Mouse (Mus musculus) ES-E14 (cell line): Measurements from ENCODE around the gene Blmh. TPM values are rescaled to one million over a fixed set of nuclear protein-coding genes. Genes with fewer than 3 reads are reported as not detected.

Source experiments
- DNase-seq: peaks from one replicate; pipeline ENCODE4 v3.0.0-alpha.2; 2013; ENCODE audit warnings: low read depth, low spot score
- H3K27ac ChIP-seq: 2 replicates; pipeline ENCODE4 v1.5.1; 2012; ENCODE audit warnings: low read depth, mild to moderate bottlenecking, low read length, moderate library complexity, mixed read lengths; ENCODE audit not compliant: poor library complexity, insufficient read depth, severe bottlenecking
- H3K36me3 ChIP-seq: 2 replicates; pipeline ENCODE4 v1.6.1; 2012; ENCODE audit warnings: mild to moderate bottlenecking, low read length, moderate library complexity, mixed read lengths; ENCODE audit not compliant: control insufficient read depth, poor library complexity, insufficient read depth, severe bottlenecking
- H3K4me1 ChIP-seq, 2 experiments: fragments of 150-350 bp in 1 of 2; sonication (generic) in 1 of 2; 2 replicates each; pipeline ENCODE4 v1.6.1; 2012; ENCODE audit warnings: low read length in 2 of 2, mild to moderate bottlenecking in 1 of 2, mixed read lengths in 1 of 2; ENCODE audit not compliant: control insufficient read depth in 2 of 2, insufficient read depth in 2 of 2, poor library complexity in 1 of 2
- H3K4me3 ChIP-seq, 2 experiments: fragments of 150-350 bp in 1 of 2; sonication (generic) in 1 of 2; 2 replicates each; pipeline ENCODE4 v1.5.1; 2012; ENCODE audit warnings: low read length in 2 of 2, low read depth in 1 of 2, mild to moderate bottlenecking in 1 of 2, mixed read lengths in 1 of 2; ENCODE audit not compliant: insufficient read depth in 1 of 2, poor library complexity in 1 of 2, severe bottlenecking in 1 of 2
- H3K9ac ChIP-seq: 2 replicates; pipeline ENCODE4 v1.6.1; 2012; ENCODE audit warnings: low read depth, mild to moderate bottlenecking, low read length, mixed read lengths; ENCODE audit not compliant: poor library complexity, insufficient read depth, severe bottlenecking
- H3K9me3 ChIP-seq: fragments of 150-350 bp; sonication (generic); 2 replicates; pipeline ENCODE4 v1.6.1; 2012; ENCODE audit warnings: low read depth, mild to moderate bottlenecking, low read length; ENCODE audit not compliant: control insufficient read depth, insufficient read depth
- CHD2 ChIP-seq: IDR thresholded peaks from 2 replicates; pipeline ENCODE4 v1.6.1; 2014; ENCODE audit warnings: mild to moderate bottlenecking, low read depth, low read length, inconsistent platforms
- HCFC1 ChIP-seq: IDR thresholded peaks from 2 replicates; pipeline ENCODE4 v1.6.1; 2012; ENCODE audit warnings: low read length, inconsistent platforms, borderline replicate concordance; ENCODE audit not compliant: insufficient read depth
- MAFK ChIP-seq: IDR thresholded peaks from 2 replicates; pipeline ENCODE4 v1.6.1; 2014; ENCODE audit warnings: mild to moderate bottlenecking, low read depth, low read length, inconsistent platforms; ENCODE audit not compliant: insufficient read depth
- ZC3H11A ChIP-seq: IDR thresholded peaks from 2 replicates; pipeline ENCODE4 v1.6.1; 2012; ENCODE audit warnings: low read depth, mild to moderate bottlenecking, inconsistent platforms, low read length, borderline replicate concordance
- ZNF384 ChIP-seq: IDR thresholded peaks from 2 replicates; pipeline ENCODE4 v1.6.1; 2012; ENCODE audit warnings: low read depth, low read length, inconsistent platforms
- in situ Hi-C, 2 experiments: fragments of 600-800 bp; cut with MboI; formaldehyde crosslinking; loops; one replicate each; pipeline ENCODE4 v1.15.1; 2025; ENCODE audit warnings: low sequenced_read_pairs in 2 of 2, inconsistent platforms in 1 of 2; ENCODE audit not compliant: unreplicated experiment in 2 of 2
- total RNA-seq: library from RNA; depleted of rRNA; stranded (reverse); fragments of 300-350 nt; gene quantifications from 2 replicates; pipeline ENCODE4 v1.2.3, GENCODE M21; 2012

The Blmh gene
- total RNA-seq, 1 experiment: 98.8 TPM

- no peaks in the 10 kb centered on the region for H3K9me3 ChIP-seq
- H3K36me3 ChIP-seq: peaks cover 6% of the 10 kb centered on the region; the same call in 1 of the 2 replicates
- peaks cover 3 to 5% of the 10 kb centered on the region in 2 experiments; a peak in 1 of 4 replicates for H3K4me1 ChIP-seq
- DNase-seq: no peak
- no peak for TF ChIP-seq ZNF384
- TF ChIP-seq CHD2: no peak
- TF ChIP-seq MAFK: no peak
- no peak for TF ChIP-seq HCFC1
- no peak for TF ChIP-seq ZC3H11A
- H3K4me3 ChIP-seq: no peak overlapping the region
- in situ Hi-C loops: no loop called here
- no peak overlapping the region for H3K27ac ChIP-seq
- H3K9ac ChIP-seq: no peak overlapping the region
Observed at GRCm38 (mm10) chr11:76990839-76991238, 66.2 kb downstream of the Blmh start.

DNA sequence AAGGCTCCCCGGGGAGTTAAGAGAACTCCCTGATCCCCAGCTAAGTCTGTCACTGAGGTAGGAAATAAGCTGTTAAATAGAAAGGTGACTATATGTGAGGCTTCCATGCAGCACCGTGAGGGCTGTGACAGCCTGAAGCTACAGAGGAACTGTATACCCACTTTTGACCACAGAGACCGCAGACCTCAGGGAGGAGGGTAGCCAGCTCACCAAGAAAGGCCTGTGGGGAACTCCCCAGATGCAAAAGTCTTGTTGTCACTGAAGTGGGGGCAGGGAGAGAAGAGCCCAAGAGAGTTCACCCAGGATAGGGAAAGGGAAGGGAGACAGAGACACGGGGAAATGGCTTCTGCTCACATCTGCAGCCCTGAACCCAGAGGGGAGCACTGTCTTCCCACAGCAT, 68.3 kb downstream of the Blmh start:
- H3K4me3 ChIP-seq: no peak overlapping the region
- no peaks in the 10 kb centered on the region for H3K36me3 ChIP-seq
- no peaks in the 10 kb centered on the region for H3K9me3 ChIP-seq
- no peak for DNase-seq
- in situ Hi-C loops: no loop called here
- H3K4me1 ChIP-seq: peaks cover 2 to 3% of the 10 kb centered on the region in 2 experiments; a peak in 1 of 4 replicates
- H3K9ac ChIP-seq: no peak overlapping the region
- TF ChIP-seq CHD2 (no peak), HCFC1 (no peak), MAFK (no peak), ZC3H11A (no peak), ZNF384 (no peak)
- H3K27ac ChIP-seq: no peak overlapping the region

DNA sequence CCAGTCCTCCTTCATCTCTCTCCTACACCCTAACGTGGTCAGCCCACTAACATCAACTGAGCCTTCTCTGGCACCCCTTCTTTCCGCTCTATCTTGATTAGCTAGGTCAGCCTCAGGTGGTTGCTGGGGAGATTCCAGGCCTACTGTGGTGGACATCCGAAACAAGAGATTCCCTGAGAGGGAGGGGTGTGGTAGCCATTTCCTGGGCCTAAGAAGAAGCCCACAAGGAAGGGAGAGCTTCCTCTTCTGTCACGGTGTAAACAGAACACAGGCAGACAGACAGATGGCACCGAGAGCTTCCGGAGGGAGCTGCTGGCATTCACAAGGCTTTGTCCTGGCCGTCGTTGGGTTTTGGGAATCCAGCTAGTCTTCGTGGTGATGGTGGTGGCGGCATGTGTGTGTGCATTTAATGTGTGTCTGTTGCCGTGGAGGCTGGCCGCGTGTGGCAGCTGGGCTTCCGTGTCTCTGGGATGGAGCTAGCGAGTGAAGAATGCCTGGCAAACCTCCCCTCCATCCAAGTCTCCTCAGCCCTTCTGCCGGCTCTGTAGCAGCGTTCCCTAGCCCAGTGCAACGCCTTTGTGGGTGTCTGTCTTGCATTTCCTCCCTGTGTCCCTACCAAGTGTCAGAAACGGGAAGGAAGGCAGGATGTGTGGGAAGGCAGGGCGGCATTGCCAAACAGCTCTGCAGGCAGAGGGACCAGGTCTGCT, 71.5 kb downstream of the Blmh start:
- Histone ChIP-seq H3K36me3 (no peaks in the 10 kb centered on the region), H3K27ac (no peak overlapping the region), H3K9me3 (no peaks in the 10 kb centered on the region), H3K9ac (no peak overlapping the region), H3K4me1 (peaks cover 3 to 4% of the 10 kb centered on the region in 2 experiments; a peak in 1 of 4 replicates), H3K4me3 (no peak overlapping the region)
- DNase-seq: no peak
- in situ Hi-C loops: no loop called here
- no peak for TF ChIP-seq HCFC1
- TF ChIP-seq ZC3H11A: no peak
- TF ChIP-seq ZNF384: no peak
- no peak for TF ChIP-seq MAFK

- in situ Hi-C loops: no loop called here
- TF ChIP-seq HCFC1 (no peak), ZC3H11A (0 out of 2 replicates have a peak, but pooled peaks have one; percentile 37)
- peaks cover 3 to 4% of the 10 kb centered on the region in 2 experiments; a peak in 1 of 4 replicates for H3K4me1 ChIP-seq
- H3K9me3 ChIP-seq: no peaks in the 10 kb centered on the region
- DNase-seq: peak; percentile 69
- no peak overlapping the region for H3K9ac ChIP-seq
- H3K36me3 ChIP-seq: no peaks in the 10 kb centered on the region
- H3K4me3 ChIP-seq: peak overlapping the region; percentile 31 to 39
- H3K27ac ChIP-seq: no peak overlapping the region
Observed at GRCm38 (mm10) chr11:76997305-76997704, 72.7 kb downstream of the Blmh start.
